Mouse (Mus musculus) CD4-positive, CD25-positive, alpha-beta regulatory T cell, adult 4 months (primary cell): ENCODE results near the gene Mrap2. TPM values are rescaled to one million over a fixed set of nuclear protein-coding genes. Genes with fewer than 3 reads are reported as not detected.

Experiments used
- ATAC-seq: one replicate; pipeline ENCODE4 v1.8.0; 2017
- polyA plus RNA-seq, 2 experiments: library from polyadenylated mRNA; unstranded; fragments of 100-300 nt; shearing (Covaris generic); gene quantifications; one replicate each; pipeline ENCODE4 v1.2.1; 2017

The Mrap2 gene
- polyA plus RNA-seq, 2 experiments from 2014 or later = 0.22 TPM; not detected in 1

DNA sequence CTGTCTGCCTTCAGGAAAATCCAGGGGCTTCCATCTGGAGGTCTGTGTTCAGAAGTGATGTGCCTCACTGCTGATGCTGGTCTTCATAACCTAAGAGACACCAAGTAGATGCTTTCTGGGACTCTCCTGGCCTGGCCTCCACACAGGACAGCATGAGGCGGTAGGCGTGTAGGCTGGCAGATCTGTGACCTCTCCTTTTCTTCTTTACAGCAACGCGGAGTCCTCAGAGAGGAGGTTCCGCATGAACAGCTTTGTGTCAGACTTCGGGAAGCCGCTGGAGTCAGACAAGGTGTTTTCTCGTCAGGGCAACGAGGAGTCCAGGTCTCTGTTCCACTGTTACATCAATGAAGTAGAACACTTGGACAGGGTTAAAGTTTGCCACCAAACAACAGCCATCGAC, 38.1 kb downstream of the Mrap2 start:
- ATAC-seq = no peak

DNA sequence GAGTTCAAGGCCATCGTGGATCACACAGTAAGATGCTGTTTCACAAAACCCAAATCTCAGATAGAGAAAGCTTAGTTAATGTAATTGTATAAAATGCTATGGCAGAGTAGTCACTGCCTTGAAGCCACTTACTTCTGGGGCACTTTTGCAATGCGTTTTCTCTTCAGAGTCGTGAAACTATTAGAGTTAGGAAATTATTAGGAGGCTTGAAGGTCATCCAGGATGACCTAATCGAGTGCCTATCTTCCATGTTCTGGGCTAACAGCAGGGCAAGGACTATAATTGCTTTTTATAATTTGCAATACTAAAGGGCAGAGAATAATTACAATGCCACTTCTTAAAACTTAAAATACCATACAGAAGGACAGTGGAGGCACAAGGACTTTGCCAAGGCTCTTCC, 43.2 kb downstream of the Mrap2 start:
- ATAC-seq = no peak

DNA sequence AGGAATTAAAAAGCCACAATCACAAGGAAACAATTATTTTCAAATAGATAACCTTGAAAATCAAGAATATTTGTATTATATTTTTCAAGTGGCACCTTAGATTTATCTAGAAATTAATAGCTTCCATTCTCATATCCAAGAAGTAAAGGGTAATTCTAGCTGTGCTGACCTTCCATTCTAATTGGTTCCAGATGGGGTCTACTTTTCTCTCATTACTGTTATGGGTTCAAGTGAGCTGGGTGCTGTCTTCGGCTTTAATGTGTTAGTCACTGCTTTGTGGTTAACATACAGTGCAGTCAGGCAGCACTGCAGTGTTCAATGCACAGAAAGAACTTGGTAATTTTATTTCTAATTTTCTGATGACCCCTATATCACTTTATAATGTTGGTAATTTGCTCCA, 49.6 kb downstream of the Mrap2 start:
- no peak for ATAC-seq

DNA sequence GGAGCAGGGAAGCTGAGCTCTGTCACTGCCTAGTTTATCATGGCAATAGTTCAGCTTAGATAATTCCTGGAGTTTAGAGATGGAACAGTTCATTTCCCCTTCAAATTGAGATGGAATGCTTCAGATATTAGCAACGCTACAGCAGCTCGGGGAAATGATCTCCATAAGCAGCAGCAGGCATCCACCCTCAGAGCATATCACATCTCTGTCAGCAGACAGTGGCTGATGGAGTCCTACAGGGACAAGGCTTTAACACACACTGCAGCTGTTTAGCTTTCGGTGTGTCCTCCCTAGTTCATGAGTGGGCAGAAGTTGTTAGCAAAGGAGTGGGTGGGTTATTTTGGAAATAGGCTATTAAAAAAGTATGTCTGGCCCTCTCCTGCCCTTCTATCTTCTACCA, 53.2 kb downstream of the Mrap2 start:
- no peak for ATAC-seq

DNA sequence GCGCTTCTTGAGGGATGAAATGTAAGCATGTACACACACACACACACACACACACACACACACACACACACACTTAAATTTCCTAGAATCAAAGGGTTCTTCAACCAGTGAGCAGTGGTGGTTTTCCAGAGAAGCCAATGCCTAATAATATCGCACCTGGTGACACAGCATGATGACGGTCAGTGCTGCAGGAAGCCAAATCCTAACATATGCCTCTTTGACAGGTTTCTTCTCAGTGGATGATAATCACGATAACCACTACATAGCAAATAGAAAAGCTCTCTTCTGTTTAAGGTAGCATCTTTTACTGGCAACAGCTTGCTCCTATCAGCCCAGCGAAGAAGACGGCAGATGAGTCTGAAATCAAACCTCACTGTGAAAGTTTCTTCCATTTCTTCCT, 53.9 kb downstream of the Mrap2 start:
- ATAC-seq = no peak

DNA sequence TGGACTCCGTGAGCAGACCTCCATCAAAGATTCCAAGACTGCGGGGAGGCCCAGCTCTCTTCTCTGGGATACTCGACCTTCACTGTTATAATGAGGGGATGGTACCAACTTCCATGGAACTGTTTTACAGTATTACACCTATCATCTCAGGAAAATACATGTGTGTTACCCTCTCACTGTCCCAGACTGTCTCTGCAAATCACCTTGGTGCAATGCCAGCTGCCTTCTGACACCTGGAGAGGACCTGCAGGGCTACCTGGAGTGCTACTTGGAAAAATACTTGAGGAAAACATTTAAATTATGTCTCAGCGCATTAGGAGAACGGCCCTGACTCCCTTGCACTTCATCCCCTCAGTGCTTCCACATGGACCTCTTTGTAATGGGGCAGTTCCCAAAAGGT, 56.3 kb downstream of the Mrap2 start:
- no peak for ATAC-seq

DNA sequence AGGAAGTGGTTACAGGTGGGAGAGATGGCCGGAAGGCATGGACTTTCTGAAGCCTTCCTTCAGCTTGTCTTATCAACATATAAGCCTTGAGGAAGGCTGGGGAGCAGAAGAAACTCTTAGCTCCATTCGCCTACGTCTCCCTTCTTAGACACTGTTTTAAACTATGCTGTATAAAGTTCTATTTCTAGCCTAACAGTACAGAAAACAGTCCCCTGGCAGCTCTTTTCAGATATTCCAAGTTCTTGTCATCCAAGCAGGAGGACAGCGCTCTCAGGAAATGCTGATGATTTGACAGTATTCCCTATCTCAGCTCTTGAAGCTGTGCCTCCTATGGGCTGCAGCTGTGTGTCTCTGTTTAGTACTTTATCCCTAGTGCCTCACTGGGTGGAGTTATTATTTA, 56.8 kb downstream of the Mrap2 start:
- no peak for ATAC-seq

DNA sequence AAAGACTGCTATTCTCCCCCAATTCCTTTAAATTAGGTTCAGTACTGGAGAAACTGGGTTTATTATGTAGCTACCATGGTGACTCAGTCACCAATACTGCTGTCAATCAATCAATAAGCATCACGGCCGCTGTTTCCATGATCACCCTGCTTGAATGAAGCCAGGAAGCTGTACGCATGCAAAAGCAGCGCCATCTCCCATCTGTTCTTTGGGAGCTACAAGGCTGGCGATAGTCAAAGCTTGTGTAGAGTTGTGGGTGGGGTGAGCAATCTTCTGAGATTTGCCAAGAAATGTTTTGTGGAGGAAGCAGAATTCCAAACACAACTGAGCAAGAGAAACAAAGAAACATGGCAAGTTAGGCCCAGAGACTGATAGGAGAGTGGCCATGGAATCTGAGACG, 58.3 kb downstream of the Mrap2 start:
- no peak for ATAC-seq

DNA sequence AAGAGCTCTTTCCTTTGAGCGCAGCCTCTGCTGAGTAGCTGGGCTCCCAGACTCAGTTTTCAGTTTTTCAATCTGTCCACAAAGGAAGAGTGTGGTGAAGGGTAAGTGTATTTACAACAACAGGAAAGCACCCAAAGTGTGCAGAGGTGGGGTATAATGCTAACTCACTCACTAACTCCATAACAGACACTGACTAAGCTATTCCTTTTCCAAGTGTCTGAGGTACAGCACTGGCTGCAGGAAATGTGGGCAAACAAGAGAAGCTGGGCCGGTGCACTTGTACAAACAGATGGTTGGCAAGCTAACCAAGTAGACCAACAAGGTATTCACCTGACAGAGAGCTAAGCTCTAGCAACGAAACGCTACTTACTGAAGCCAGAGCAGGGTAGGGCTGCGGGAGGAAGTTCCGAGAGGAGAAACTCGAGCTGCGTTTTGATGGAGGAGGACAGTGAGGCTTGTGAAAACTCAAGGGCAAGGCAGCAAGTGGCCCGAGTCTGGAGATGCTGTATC, 66.8 kb downstream of the Mrap2 start:
- ATAC-seq = no peak

DNA sequence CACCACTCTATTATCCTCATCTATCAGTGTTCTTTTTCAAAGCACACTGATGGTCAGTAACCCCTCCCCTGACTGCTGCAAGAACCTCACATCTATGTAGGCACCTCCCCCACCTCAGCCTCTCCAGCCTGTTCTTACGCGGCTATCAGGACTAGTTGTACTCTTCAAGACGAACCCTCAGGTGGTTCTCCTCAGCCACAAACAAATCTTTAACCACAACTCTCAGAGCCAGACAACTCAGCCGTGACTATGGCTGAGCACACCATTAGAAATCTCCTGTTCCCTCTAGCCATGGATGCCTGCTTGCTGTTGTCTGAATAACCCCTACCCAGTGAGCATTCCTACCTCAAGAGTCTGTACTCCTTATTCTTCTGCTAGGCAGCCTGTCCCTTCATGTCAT, 69.1 kb downstream of the Mrap2 start:
- ATAC-seq = no peak

Other genes with a start within 250 kb of the Mrap2 start
- gene Ripply2, start 128.8 kb upstream of the Mrap2 start, polyA plus RNA-seq = not detected
- 10 to 100 TPM; 23.7 to 25.6 TPM for gene Cyb5r4, start 122.3 kb upstream of the Mrap2 start, polyA plus RNA-seq
- gene Cep162, start 111.2 kb downstream of the Mrap2 start, polyA plus RNA-seq = 10 to 100 TPM; 12.8 to 13.3 TPM